Mouse (Mus musculus): ENCODE data around the gene Vps41.

GRCm38 (mm10) chr13:18789662-18790061 lies 72.6 kb downstream of the Vps41 start:
- TF ChIP-seq CTCF (IDR thresholded peaks at IDR 0.05; ENCODE audit: low read depth, low read length) (no peak), EP300 (IDR thresholded peaks at IDR 0.05; ENCODE audit: insufficient read depth, low read depth, low read length) (no peak)

Data from ES-Bruce4 (cell line).